Mouse (Mus musculus): ENCODE data around the gene C1rl.
"Not testable (repeated sequence)": the region's sequence is repeated elsewhere in the genome, so short reads cannot be mapped to it uniquely, and the experiment has no call there.

- TF ChIP-seq POLR2A (IDR thresholded peaks at IDR 0.05; ENCODE audit: borderline replicate concordance, control insufficient read depth, low read depth, low read length); CTCF (IDR thresholded peaks at IDR 0.05; ENCODE audit: control insufficient read depth, insufficient read depth, low read length): not testable (repeated sequence)
Observed at GRCm38 (mm10) chr6:124541176-124541575, 48.3 kb downstream of the C1rl start.

Measured in bone marrow, adult 2 months (tissue).